Mouse (Mus musculus) ES-Bruce4 (cell line): ENCODE data around the gene Ube2l6.

Experiments
- CTCF ChIP-seq: IDR thresholded peaks from one replicate; pipeline ENCODE4 v1.8.1; 2011; ENCODE audit warnings: low read depth, low read length
- EP300 ChIP-seq: IDR thresholded peaks from 2 replicates; pipeline ENCODE4 v1.6.1; 2011; ENCODE audit warnings: low read depth, low read length; ENCODE audit not compliant: insufficient read depth

DNA sequence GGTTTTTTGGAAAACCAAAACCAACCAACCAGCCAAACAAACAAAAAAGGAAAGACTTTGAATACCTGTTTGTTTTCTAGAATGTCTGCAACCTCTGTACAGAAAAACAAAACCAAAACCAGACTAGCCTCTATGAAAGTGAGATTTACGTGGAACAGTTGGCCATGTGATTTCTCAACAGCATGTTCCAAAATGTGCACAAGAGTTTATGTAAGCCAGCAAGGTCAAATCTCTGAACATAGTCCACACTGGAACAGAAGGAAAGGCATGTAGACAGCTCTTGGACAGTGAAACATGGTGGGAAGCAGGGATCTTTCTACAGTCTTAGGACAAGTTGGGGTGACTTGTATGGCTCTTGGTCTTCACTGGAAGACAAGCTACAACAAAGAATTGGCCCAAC is 36.8 kb upstream of the Ube2l6 start:
- TF ChIP-seq EP300 (no peak), CTCF (no peak)
